Mouse (Mus musculus) testis, adult 2 months (tissue): ENCODE measurements around the gene Gm20388. TPM values are rescaled to one million over a fixed set of nuclear protein-coding genes. Genes with fewer than 3 reads are reported as not detected.

ENCODE experiments used
- H3K27ac ChIP-seq: fragments of 200-500 bp; 2 replicates; pipeline ENCODE4 v1.5.1; 2012; ENCODE audit warnings: low read depth, low read length; ENCODE audit not compliant: control insufficient read depth, insufficient read depth
- H3K27me3 ChIP-seq: fragments of 200-500 bp; 2 replicates; pipeline ENCODE4 v1.6.1; 2012; ENCODE audit warnings: mild to moderate bottlenecking, low read length, moderate library complexity; ENCODE audit not compliant: control insufficient read depth, insufficient read depth
- H3K36me3 ChIP-seq: fragments of 200-500 bp; 2 replicates; pipeline ENCODE4 v1.6.1; 2012; ENCODE audit warnings: mild to moderate bottlenecking, low read length; ENCODE audit not compliant: control insufficient read depth, insufficient read depth
- H3K4me1 ChIP-seq: fragments of 200-500 bp; 2 replicates; pipeline ENCODE4 v1.6.1; 2012; ENCODE audit warnings: low read length; ENCODE audit not compliant: control insufficient read depth, insufficient read depth
- H3K4me3 ChIP-seq: fragments of 200-500 bp; 2 replicates; pipeline ENCODE4 v1.5.1; 2012; ENCODE audit warnings: low read depth, mild to moderate bottlenecking, low read length, moderate library complexity, mixed read lengths; ENCODE audit not compliant: control insufficient read depth
- CTCF ChIP-seq: fragments of 200-500 bp; IDR thresholded peaks from 2 replicates; pipeline ENCODE4 v1.5.1; 2012; ENCODE audit warnings: low read depth, mild to moderate bottlenecking, inconsistent platforms, low read length, moderate library complexity; ENCODE audit not compliant: control insufficient read depth, insufficient read depth, insufficient replicate concordance
- POLR2A ChIP-seq: fragments of 200-500 bp; IDR thresholded peaks from 2 replicates; pipeline ENCODE4 v1.6.1; 2012; ENCODE audit warnings: low read depth, mild to moderate bottlenecking, inconsistent platforms, low read length, moderate library complexity; ENCODE audit not compliant: control insufficient read depth
- polyA plus RNA-seq: library from polyadenylated mRNA; depleted of rRNA; stranded (reverse); fragments of >200 nt; gene quantifications from 2 replicates; pipeline ENCODE4 v1.2.3, GENCODE M21; 2012

Gene Gm20388
- polyA plus RNA-seq, 1 experiment: 5.6 TPM

GRCm38 (mm10) chr8:120474496-120475235, 564.0 kb downstream of the Gm20388 start:
- no peaks in the 10 kb centered on the region for H3K4me1 ChIP-seq
- TF ChIP-seq POLR2A (no peak), CTCF (no peak)
- H3K4me3 ChIP-seq: no peak overlapping the region
- no peaks in the 10 kb centered on the region for H3K27me3 ChIP-seq
- no peak overlapping the region for H3K27ac ChIP-seq
- no peaks in the 10 kb centered on the region for H3K36me3 ChIP-seq

DNA sequence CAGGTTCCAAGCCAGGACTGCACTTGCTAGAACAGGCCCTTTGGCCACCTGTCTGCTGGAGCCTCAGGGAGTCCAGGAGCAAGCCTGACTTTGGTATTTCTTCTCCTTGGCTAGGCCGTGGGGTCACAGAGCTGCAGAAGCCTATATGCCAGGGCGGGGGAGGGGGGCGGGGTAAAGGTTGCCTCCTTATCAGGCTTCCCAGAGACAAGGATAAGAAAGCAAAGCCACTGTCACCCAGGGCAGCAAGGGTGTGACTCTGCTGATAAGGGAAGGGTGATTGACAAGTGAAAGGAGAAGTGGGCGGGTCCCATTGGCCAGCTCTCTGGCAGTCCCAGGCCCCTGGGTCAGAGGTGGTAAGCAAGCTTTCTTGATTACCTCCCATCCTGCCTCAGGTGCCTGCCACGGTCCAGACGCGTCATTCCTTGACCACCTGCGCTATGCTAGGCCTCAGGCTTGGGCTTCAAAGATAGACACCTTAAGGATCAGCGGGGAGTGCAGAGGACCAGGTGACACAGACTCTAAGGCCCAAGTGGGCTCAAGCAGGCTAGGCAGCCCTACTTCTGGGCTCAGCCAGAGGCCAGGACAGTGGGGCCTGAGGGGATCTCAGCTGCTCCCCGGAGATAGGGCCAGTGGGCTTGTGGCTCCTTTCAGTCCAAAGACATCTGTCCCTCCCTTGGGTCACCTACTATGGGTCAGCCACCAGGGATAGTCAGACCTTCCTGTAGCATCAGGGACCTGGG, 565.0 kb downstream of the Gm20388 start:
- Histone ChIP-seq H3K4me3 (no peak overlapping the region), H3K4me1 (no peaks in the 10 kb centered on the region), H3K36me3 (no peaks in the 10 kb centered on the region), H3K27me3 (no peaks in the 10 kb centered on the region), H3K27ac (no peak overlapping the region)
- no peak for TF ChIP-seq CTCF
- no peak for TF ChIP-seq POLR2A

DNA sequence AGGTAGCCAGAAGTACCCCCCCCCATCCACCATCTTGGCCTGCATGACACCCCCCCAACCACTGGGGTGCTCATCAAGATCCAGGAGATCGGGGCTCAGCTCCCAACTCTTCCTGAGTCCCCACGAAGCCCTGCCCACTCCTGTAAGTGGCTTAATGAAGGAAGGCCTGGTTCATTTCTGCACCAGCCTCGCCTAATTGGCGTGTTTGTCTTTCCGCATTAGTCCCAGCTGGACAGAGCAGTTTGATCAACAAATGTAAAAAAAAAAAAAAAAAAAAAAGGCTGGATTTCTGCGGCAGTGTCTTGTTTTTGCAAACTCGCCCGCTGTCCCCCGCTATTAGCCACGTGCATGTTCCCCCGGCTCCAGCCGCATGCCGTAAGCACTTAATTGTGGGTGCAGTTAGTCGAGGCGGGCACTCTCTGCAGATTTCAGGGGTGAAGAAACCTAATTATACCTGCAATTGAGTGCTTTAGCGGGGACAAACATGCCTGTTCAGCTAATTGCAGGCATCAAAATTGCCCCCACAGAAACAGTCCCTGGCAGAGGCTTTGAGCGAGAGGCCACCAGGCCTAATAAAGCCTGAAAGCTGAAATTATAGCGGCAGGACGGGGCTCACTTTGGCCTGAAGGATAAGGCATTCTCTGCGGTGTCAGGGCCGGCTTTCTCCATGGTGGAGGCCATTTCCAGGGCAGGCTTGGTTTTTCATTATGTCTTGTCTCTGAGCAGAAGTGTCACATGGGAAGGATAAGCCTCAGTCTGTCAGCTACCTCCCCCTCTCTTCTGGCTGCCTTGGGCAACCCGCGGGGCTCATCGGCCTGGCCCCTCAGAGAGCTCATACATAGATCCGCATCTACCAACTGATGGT, 566.3 kb downstream of the Gm20388 start:
- TF ChIP-seq CTCF (no peak), POLR2A (no peak)
- H3K4me1 ChIP-seq: no peaks in the 10 kb centered on the region
- no peak overlapping the region for H3K4me3 ChIP-seq
- no peaks in the 10 kb centered on the region for H3K36me3 ChIP-seq
- H3K27ac ChIP-seq: no peak overlapping the region
- no peaks in the 10 kb centered on the region for H3K27me3 ChIP-seq

- Histone ChIP-seq H3K36me3 (no peaks in the 10 kb centered on the region), H3K27ac (no peak overlapping the region), H3K27me3 (no peaks in the 10 kb centered on the region), H3K4me1 (no peaks in the 10 kb centered on the region), H3K4me3 (no peak overlapping the region)
- TF ChIP-seq CTCF: no peak
- TF ChIP-seq POLR2A: no peak
Measured at GRCm38 (mm10) chr8:120478754-120479153, 568.1 kb downstream of the Gm20388 start.

GRCm38 (mm10) chr8:120479691-120480090, 569.0 kb downstream of the Gm20388 start:
- no peak for TF ChIP-seq CTCF
- no peak for TF ChIP-seq POLR2A
- H3K4me3 ChIP-seq: no peak overlapping the region
- no peaks in the 10 kb centered on the region for H3K27me3 ChIP-seq
- no peaks in the 10 kb centered on the region for H3K4me1 ChIP-seq
- no peaks in the 10 kb centered on the region for H3K36me3 ChIP-seq
- no peak overlapping the region for H3K27ac ChIP-seq

- Histone ChIP-seq H3K27ac (no peak overlapping the region), H3K27me3 (no peaks in the 10 kb centered on the region), H3K4me1 (peaks cover 3% of the 10 kb centered on the region; the same call in 1 of the 2 replicates), H3K36me3 (no peaks in the 10 kb centered on the region), H3K4me3 (no peak overlapping the region)
- no peak for TF ChIP-seq CTCF
- TF ChIP-seq POLR2A: no peak
Measured at GRCm38 (mm10) chr8:120482015-120482689, 571.5 kb downstream of the Gm20388 start.
